Mouse (Mus musculus) neural tube, embryonic 14.5 days (tissue): ENCODE data around the gene Alx3. TPM values are rescaled to one million over a fixed set of nuclear protein-coding genes. Genes with fewer than 3 reads are reported as not detected.

Experiments used
- ATAC-seq: fragments of 200-750 bp; cut with Nextera tagmentation; 2 replicates; pipeline ENCODE4 v1.8.0; 2017; ENCODE audit warnings: low read depth, mild to moderate bottlenecking, moderate TSS enrichment, moderate library complexity
- H3K27ac ChIP-seq: fragments of 300-500 bp; sonication (generic); 2 replicates; pipeline ENCODE4 v1.5.1; 2014; ENCODE audit warnings: low read depth, mild to moderate bottlenecking, control low read depth, low read length, moderate library complexity, mixed read lengths
- H3K27me3 ChIP-seq: fragments of 300-500 bp; sonication (generic); 2 replicates; pipeline ENCODE4 v1.6.1; 2014; ENCODE audit warnings: low read length; ENCODE audit not compliant: control insufficient read depth, insufficient read depth
- H3K36me3 ChIP-seq: fragments of 300-500 bp; sonication (generic); 2 replicates; pipeline ENCODE4 v1.6.1; 2014; ENCODE audit warnings: low read length, mixed read lengths; ENCODE audit not compliant: control insufficient read depth, insufficient read depth
- H3K4me1 ChIP-seq: fragments of 300-500 bp; sonication (generic); 2 replicates; pipeline ENCODE4 v1.6.1; 2014; ENCODE audit warnings: low read length; ENCODE audit not compliant: control insufficient read depth, insufficient read depth
- H3K4me2 ChIP-seq: fragments of 300-500 bp; sonication (generic); 2 replicates; pipeline ENCODE4 v1.6.1; 2014; ENCODE audit warnings: mild to moderate bottlenecking, low read depth, low read length, control low read depth
- H3K4me3 ChIP-seq: fragments of 300-500 bp; sonication (generic); 2 replicates; pipeline ENCODE4 v1.5.1; 2014; ENCODE audit warnings: low read depth, low read length, control low read depth, mixed read lengths
- H3K9ac ChIP-seq: fragments of 300-500 bp; sonication (generic); replicated peaks from 2 replicates; pipeline ENCODE4 v1.6.1; 2014; ENCODE audit warnings: low read depth, mild to moderate bottlenecking, control low read depth, low read length, mixed read lengths
- H3K9me3 ChIP-seq: fragments of 300-500 bp; sonication (generic); 2 replicates; pipeline ENCODE4 v1.6.1; 2016; ENCODE audit warnings: low read length; ENCODE audit not compliant: control insufficient read depth
- WGBS: fragments of 180-500 bp; shearing (Covaris S2); extraction: QIAGEN DNeasy Blood & Tissue Kit; methylation state at CpG from one replicate; pipeline ENCODE4 v1.1.7; 2014; 5-methylcytosine and 5-hydroxymethylcytosine counted together
- polyA plus RNA-seq: library from polyadenylated mRNA; unstranded; fragments of >200 nt; fragmentation: Nextera tagmentation; extraction: Ambion mirVana; gene quantifications from 2 replicates; pipeline ENCODE4 v1.2.1, GENCODE M21; 2014

Gene Alx3
- polyA plus RNA-seq, 1 experiment from 2014 or later, result not detected

DNA sequence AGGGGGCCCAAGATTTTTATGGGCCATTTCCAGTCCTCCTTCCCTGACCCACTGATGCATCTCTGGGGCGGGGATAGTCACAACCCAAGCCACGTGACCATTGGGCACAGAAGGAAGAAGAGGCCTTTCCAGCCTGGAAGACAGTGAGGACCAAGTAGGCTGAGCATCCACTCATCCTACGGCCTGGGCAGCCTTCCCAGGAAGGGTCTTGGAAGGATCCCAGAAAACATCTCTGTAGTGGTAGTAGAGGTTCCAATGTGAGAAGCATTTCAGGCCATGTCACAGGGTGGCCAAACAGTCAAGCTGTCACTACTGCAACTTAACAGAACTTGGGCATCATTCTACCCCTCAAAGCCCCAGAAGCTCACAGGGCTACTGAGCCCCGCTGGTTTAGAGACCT, 32.2 kb upstream of the Alx3 start:
- Histone ChIP-seq H3K27ac (no peak overlapping the region), H3K4me3 (no peak overlapping the region), H3K9me3 (no peaks in the 10 kb centered on the region), H3K36me3 (no peaks in the 10 kb centered on the region), H3K9ac (no peak overlapping the region), H3K27me3 (no peaks in the 10 kb centered on the region), H3K4me2 (no peak overlapping the region), H3K4me1 (no peaks in the 10 kb centered on the region)
- 51% methylated on average over 4 of the region's 4 CpGs for WGBS
- ATAC-seq, result no peak

DNA sequence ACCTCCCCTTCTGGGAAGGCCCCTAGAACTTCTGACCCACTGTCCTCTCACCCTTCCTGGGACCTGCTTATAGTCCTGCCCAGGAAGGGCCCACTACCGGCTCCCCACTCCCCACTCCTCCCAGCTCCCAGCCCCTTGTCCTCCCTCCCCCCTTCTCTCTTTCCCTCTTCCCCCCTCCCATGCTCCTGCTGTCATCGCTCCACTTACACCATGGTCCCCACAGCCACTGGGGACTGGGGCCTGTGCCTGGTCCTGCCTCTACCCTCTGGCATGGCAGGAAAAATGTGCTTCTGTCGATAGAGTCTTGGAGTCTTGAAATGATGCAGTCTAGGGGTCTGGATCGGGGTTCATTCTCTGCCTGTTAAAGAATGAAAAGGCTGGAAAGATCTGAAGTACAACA, 31.0 kb upstream of the Alx3 start:
- no peak overlapping the region for H3K27ac ChIP-seq
- WGBS, result 35% methylated on average over 4 of the region's 4 CpGs
- ATAC-seq, result no peak

DNA sequence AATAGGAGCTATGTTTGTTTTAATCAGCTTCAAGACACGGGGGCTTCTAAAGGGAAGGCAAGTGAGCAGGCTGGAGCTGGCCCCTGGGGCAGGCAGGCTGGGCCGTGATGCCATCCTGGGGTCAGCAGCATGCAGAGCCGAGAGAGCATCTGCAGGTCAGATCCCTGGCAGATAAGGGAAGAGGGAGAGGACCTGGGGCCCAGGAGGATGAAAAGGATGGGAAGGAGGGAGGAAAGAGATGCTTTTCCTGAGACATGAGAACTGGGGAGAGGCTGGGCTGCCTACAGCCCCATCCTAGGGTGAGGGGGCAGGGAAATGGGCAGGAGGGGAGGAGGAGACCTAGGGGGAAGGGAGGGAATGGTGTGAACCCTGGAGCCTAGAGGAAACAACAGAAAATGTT, 29.5 kb upstream of the Alx3 start:
- no peaks in the 10 kb centered on the region for H3K9me3 ChIP-seq
- WGBS, result 55% methylated on average over 3 of the region's 3 CpGs
- H3K9ac ChIP-seq, result no peak overlapping the region
- no peak overlapping the region for H3K4me3 ChIP-seq
- H3K27ac ChIP-seq, result no peak overlapping the region
- H3K36me3 ChIP-seq, result no peaks in the 10 kb centered on the region
- H3K4me2 ChIP-seq, result no peak overlapping the region
- no peak for ATAC-seq
- H3K4me1 ChIP-seq, result no peaks in the 10 kb centered on the region
- no peaks in the 10 kb centered on the region for H3K27me3 ChIP-seq

More for the DNA sequence above, 31.0 kb upstream of the Alx3 start:
- Histone ChIP-seq H3K27me3 (no peaks in the 10 kb centered on the region), H3K4me3 (no peak overlapping the region), H3K4me1 (no peaks in the 10 kb centered on the region), H3K4me2 (no peak overlapping the region), H3K9me3 (no peaks in the 10 kb centered on the region), H3K9ac (no peak overlapping the region), H3K36me3 (no peaks in the 10 kb centered on the region)

DNA sequence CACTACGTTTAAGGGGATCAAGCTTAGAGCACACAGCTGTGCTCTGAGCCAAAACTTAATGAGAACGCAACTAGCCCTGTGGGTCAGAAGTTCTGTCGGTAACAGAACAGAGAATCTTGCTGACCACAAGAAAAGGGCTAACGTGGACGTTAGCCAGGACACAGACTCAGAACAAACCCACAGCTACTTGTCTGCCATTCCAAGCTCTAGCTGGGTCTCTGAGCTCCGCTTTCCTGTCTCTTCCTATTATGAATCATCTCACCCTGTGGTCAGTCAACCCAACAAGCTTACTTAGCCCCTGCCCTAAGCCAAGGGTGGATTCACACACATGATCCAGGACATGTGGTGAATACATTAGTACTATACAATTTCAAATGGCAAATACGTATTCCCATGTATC, 27.1 kb upstream of the Alx3 start:
- no peaks in the 10 kb centered on the region for H3K27me3 ChIP-seq

DNA sequence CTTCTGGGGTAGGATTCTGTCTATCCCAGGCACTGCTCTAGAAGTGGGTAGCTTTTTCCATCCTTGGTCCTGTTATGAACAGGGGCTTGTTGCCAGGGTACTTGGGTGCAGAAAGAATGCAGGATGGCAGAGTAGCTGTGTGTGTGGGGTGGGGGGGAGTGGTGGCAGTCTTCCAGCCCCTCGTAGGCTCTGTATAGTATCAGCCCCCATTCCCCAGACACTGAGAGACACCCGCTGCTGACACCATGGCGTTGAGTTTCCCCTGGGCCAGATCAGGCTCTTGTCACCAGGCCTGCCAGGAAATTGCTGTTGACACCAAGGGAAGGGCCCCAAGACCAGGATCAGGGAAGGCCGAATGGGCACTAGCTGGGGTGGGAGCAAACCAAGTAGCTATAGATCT, 26.1 kb upstream of the Alx3 start:
- peak; percentile 74; the same call in 1 of the 2 replicates for ATAC-seq
- no peaks in the 10 kb centered on the region for H3K4me1 ChIP-seq
- H3K4me2 ChIP-seq, result no peak overlapping the region
- no peak overlapping the region for H3K9ac ChIP-seq
- WGBS, result 65% methylated on average over 4 of the region's 4 CpGs
- H3K27me3 ChIP-seq, result no peaks in the 10 kb centered on the region
- no peak overlapping the region for H3K4me3 ChIP-seq
- no peaks in the 10 kb centered on the region for H3K9me3 ChIP-seq
- H3K27ac ChIP-seq, result no peak overlapping the region
- H3K36me3 ChIP-seq, result no peaks in the 10 kb centered on the region

More for the DNA sequence above, 27.1 kb upstream of the Alx3 start:
- Histone ChIP-seq H3K4me2 (no peak overlapping the region), H3K27ac (no peak overlapping the region), H3K36me3 (no peaks in the 10 kb centered on the region), H3K4me1 (no peaks in the 10 kb centered on the region), H3K4me3 (no peak overlapping the region), H3K9me3 (no peaks in the 10 kb centered on the region), H3K9ac (no peak overlapping the region)
- 83% methylated on average over 7 of the region's 7 CpGs for WGBS
- no peak for ATAC-seq

DNA sequence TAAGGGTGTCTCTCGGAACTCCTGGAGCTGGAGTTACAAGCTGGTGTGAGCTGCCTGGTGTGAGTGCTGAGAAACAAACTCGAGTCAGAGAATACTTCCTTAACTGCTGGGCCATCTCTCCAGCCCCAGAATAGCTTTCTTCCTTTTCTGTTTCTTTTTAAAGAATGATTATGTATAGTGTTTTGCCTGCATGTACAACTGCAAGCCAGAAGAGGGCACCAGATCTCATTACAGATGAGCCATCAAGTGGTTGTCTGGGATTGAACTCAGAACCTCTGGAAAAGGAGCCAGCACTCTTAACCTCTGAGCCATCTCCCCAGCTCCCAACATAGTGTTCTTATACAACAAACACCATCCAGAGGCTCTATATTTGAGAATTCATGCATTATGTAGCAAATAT, 23.6 kb upstream of the Alx3 start:
- Histone ChIP-seq H3K36me3 (no peaks in the 10 kb centered on the region), H3K4me2 (no peak overlapping the region), H3K9ac (no peak overlapping the region), H3K4me3 (no peak overlapping the region), H3K27me3 (no peaks in the 10 kb centered on the region), H3K4me1 (no peaks in the 10 kb centered on the region), H3K9me3 (no peaks in the 10 kb centered on the region), H3K27ac (no peak overlapping the region)
- WGBS, result 53% methylated on average over 2 of the region's 2 CpGs
- ATAC-seq, result no peak

DNA sequence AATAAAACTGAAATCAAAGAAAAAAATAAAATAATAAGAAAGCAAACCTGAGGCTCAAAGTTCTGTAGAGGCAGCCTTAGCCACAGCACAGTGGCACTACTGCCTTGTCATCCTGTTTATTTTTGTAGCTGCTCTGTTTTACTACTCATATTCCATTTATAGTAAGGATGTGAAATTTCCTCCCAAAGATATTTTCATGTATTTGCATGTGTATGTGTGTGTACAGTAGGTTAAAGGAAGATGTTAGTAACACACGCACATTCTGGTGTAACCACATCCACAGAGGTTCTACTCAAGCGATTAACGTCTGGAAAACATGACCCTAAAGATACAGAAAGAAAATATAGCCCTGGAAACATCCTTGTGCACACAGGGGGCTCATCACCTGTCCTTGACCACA, 18.0 kb upstream of the Alx3 start:
- ATAC-seq, result no peak
- no peaks in the 10 kb centered on the region for H3K4me1 ChIP-seq
- 87% methylated on average over 3 of the region's 3 CpGs for WGBS
- no peak overlapping the region for H3K4me2 ChIP-seq
- peaks cover 12% of the 10 kb centered on the region for H3K27me3 ChIP-seq
- H3K36me3 ChIP-seq, result no peaks in the 10 kb centered on the region
- no peak overlapping the region for H3K9ac ChIP-seq
- H3K4me3 ChIP-seq, result no peak overlapping the region
- no peak overlapping the region for H3K27ac ChIP-seq
- H3K9me3 ChIP-seq, result no peaks in the 10 kb centered on the region

DNA sequence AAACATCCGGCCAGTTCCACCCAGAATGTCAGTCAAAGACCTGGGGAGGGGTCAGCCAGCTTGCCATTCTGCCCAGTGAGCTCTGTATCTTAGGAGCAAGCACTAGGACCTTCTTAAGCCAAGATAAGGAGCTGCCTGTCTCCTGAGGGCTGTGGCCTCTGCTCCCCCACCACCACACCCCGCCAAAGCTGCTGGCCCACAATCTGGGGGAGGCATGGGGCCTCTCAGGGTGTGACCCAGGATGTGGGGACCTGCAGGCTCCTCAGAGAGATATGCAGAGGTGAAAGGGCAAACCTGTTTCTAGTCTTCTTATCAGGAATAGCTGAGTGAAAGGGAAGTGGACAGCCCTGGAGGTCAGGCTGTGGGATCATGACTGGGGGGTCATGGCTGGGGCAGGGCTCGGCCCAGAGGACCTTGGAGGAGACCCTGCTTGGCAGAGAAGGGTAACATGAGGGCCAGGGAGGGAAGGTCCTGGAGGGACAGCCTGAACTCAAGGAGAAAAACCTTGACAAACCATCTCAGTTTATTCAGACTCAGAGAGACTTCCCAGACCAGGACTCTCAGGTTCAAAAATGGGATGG, 16.9 kb upstream of the Alx3 start:
- H3K36me3 ChIP-seq, result no peaks in the 10 kb centered on the region
- H3K27me3 ChIP-seq, result peaks cover 16% of the 10 kb centered on the region
- no peak overlapping the region for H3K4me2 ChIP-seq
- no peak overlapping the region for H3K27ac ChIP-seq
- H3K4me3 ChIP-seq, result no peak overlapping the region
- 0 out of 2 replicates have a peak, but pooled peaks cover 2% of the 10 kb centered on the region for H3K4me1 ChIP-seq
- WGBS, result 60% methylated on average over 3 of the region's 3 CpGs
- no peak overlapping the region for H3K9ac ChIP-seq
- H3K9me3 ChIP-seq, result no peaks in the 10 kb centered on the region
- 0 out of 2 replicates have a peak, but pooled peaks have one; percentile 28 for ATAC-seq

DNA sequence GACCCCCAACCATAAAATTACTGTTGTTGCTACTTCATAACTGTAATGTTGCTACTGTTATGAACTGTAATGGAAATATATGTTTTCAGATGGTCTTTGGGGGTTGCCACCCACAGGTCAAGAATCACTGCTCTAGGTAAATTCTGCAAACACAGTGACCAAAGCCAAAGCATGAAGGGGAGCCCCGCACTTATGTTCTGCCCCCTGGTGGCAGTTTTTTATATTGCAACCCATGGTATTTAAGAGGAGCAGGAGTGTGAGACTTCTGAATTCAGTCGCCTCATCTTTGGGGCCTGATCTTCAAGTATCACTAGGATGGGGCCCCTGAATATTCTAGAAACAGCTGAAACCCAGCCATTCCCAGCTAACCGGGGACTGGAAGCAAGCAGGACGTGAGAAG, 15.4 kb upstream of the Alx3 start:
- Histone ChIP-seq H3K9ac (no peak overlapping the region), H3K4me2 (no peak overlapping the region), H3K27ac (no peak overlapping the region), H3K4me3 (no peak overlapping the region), H3K4me1 (0 out of 2 replicates have a peak, but pooled peaks cover 4% of the 10 kb centered on the region), H3K9me3 (no peaks in the 10 kb centered on the region), H3K36me3 (no peaks in the 10 kb centered on the region), H3K27me3 (peaks cover 25% of the 10 kb centered on the region)
- 6% methylated on average over 4 of the region's 4 CpGs for WGBS
- no peak for ATAC-seq
